Mouse (Mus musculus) bone marrow macrophage, adult 2 months (primary cell): ENCODE data around the gene Olfr469. TPM values are rescaled to one million over a fixed set of nuclear protein-coding genes. Genes with fewer than 3 reads are reported as not detected.
"Not testable (repeated sequence)": the region's sequence is repeated elsewhere in the genome, so short reads cannot be mapped to it uniquely, and the experiment has no call there.

ENCODE experiments used
- H3K27ac ChIP-seq: 2 replicates; pipeline ENCODE4 v1.5.1; 2012; ENCODE audit warnings: low read depth, low read length; ENCODE audit not compliant: insufficient read depth
- H3K4me1 ChIP-seq: 2 replicates; pipeline ENCODE4 v1.6.1; 2012; ENCODE audit warnings: low read length; ENCODE audit not compliant: control insufficient read depth, insufficient read depth
- H3K4me3 ChIP-seq: 2 replicates; pipeline ENCODE4 v1.5.1; 2012; ENCODE audit warnings: mild to moderate bottlenecking, low read length, moderate library complexity; ENCODE audit not compliant: insufficient read depth
- CTCF ChIP-seq: IDR thresholded peaks from 2 replicates; pipeline ENCODE4 v1.5.1; 2012; ENCODE audit warnings: low read depth, mild to moderate bottlenecking, low read length, moderate library complexity
- POLR2A ChIP-seq: IDR thresholded peaks from 2 replicates; pipeline ENCODE4 v1.6.1; 2012; ENCODE audit warnings: mild to moderate bottlenecking, low read depth, low read length, borderline replicate concordance
- polyA plus RNA-seq: library from polyadenylated mRNA; stranded (reverse); fragments of >200 nt; gene quantifications from 2 replicates; pipeline ENCODE4 v1.2.4, GENCODE M21; 2012; ENCODE audit not compliant: missing spikeins, insufficient read depth, insufficient read length

Olfr469 gene
- not detected in 2 replicates for polyA plus RNA-seq

GRCm38 (mm10) chr7:107825441-107825840 lies at the start of gene Olfr469:
TSS of gene Olfr469 (minus strand) at chr7:107825541.
- not testable (repeated sequence) for H3K27ac ChIP-seq, H3K4me1 ChIP-seq, H3K4me3 ChIP-seq

DNA sequence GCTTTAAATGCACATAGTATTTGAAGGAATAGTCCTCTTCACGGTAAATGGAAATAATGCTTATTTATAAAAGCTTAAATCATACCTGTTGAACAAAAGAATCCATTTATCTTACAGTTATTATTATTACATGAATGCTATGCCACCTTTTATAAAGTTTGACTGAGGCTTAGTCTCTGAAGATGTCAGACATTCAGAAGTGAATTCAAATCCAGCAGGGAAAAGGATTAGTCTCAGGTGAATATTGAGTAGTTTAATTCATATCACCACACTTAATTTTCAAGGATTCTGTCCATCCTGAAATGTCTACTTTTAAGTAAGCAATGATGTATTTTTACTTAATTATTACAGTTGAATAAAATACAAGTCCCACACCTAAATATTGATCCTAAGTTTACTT lies 22.0 kb upstream of the Olfr469 start, which contains the start of gene Olfr470:
Olfr470 (minus strand) TSS at position 101 of the 400 bp plus-strand sequence.
- not testable (repeated sequence) for H3K27ac ChIP-seq, H3K4me1 ChIP-seq, H3K4me3 ChIP-seq

DNA sequence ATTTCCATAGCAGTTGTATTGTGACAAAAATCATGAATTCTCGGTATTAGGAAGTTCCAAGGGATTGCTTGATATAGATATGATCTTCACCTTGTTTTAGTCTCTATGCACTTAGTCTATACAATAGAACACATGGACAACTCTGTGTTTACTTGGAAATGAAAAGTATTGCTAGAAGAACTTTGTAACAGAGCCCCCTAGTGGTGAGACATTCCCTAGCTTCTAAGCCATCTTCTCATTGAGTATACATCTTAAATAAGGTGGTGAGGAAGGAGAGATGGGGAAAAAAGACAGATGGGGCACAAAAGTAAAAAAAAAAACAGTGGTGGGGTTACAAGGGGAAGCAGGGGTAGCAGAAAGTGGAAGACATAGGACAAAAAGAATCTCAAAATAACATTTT lies 16.4 kb upstream of the Olfr469 start:
- TF ChIP-seq CTCF (no peak), POLR2A (no peak)

GRCm38 (mm10) chr7:107823867-107824266 lies 1.5 kb downstream of the Olfr469 start:
- H3K27ac ChIP-seq, H3K4me1 ChIP-seq, H3K4me3 ChIP-seq: not testable (repeated sequence)

More for the DNA sequence above, 16.4 kb upstream of the Olfr469 start:
- H3K27ac ChIP-seq, result no peak overlapping the region
- H3K4me1 ChIP-seq, result no peaks in the 10 kb centered on the region
- no peak overlapping the region for H3K4me3 ChIP-seq

DNA sequence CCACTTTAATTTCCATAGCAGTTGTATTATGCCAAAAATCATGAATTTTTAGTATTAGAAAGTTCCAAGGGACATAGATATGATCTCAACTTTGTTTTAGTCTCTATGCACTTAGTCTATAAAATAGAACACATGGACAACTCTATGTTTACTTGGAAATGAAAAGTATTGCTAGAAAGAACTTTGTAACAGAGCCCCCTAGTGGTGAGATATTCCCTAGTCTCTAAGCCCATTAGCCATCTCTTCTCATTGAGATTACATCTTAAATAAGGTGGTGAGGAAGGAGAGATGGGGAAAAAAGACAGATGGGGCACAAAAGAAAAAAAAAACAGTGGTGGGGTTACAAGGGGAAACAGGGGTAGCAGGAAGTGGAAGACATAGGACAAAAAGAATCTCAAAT lies 5.9 kb downstream of the Olfr469 start:
- Histone ChIP-seq H3K4me1 (no peaks in the 10 kb centered on the region), H3K27ac (no peak overlapping the region), H3K4me3 (no peak overlapping the region)
- no peak for TF ChIP-seq POLR2A
- TF ChIP-seq CTCF, result no peak

- no peak for TF ChIP-seq CTCF
- no peak for TF ChIP-seq POLR2A
- no peaks in the 10 kb centered on the region for H3K4me1 ChIP-seq
- no peak within 1 kb of the TSS for H3K4me3 ChIP-seq
- H3K27ac ChIP-seq, result no peak within 1 kb of the TSS
Observed at GRCm38 (mm10) chr7:107811963-107812362, 13.4 kb downstream of the Olfr469 start, which contains the start of gene Olfr467. TSS of gene Olfr467 (plus strand) at chr7:107812263.

DNA sequence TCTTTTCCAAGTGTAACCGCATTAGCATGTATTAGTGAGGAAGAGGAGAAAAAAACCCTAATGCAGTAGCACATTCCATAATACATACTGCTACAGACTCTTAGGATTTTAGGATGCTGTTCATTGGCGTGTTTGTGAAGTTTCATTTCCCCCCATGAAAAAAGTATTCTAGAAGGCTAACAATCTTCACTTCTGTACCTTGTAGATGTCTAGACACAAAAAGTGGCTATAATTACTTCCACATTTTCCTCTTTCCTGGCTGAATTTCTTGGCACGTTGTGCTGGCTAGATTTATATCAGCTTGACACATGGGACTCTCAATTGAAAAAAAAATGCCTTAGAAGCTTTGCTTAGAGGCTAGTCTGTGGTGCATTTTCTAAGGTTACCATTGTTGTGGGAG lies 23.2 kb downstream of the Olfr469 start:
- Histone ChIP-seq H3K4me3 (no peak overlapping the region), H3K4me1 (no peaks in the 10 kb centered on the region), H3K27ac (no peak overlapping the region)
- TF ChIP-seq CTCF (no peak), POLR2A (no peak)

DNA sequence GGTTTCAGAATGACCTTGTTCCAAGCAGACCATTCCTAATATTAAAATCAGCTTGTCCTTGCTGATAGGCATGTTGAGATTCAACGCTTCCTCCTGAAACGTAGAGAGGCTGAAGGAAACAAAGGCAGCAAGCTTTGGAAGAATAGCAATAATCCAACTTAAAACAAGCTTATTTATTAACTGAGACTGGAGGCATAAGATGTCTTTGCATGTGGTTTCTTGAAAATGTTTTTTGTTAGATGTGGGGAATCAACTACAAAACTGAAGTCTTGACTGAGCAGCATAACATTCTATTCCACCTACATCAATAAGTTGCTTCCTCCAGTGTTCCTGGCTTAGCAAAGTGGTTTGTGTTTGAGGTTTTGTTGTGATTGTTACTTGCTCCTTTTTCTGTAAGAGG lies 24.2 kb downstream of the Olfr469 start, which contains the start of gene Ovch2:
Ovch2 (minus strand) TSS at position 101 of the 400 bp plus-strand sequence.
- TF ChIP-seq POLR2A, result no peak
- no peak for TF ChIP-seq CTCF
- Histone ChIP-seq H3K4me1 (no peaks in the 10 kb centered on the region), H3K4me3 (no peak within 1 kb of the TSS), H3K27ac (no peak within 1 kb of the TSS)

- Histone ChIP-seq H3K27ac (no peak overlapping the region), H3K4me1 (no peaks in the 10 kb centered on the region), H3K4me3 (no peak overlapping the region)
- TF ChIP-seq POLR2A (no peak), CTCF (no peak)
Observed at GRCm38 (mm10) chr7:107796500-107796899, 28.8 kb downstream of the Olfr469 start.

DNA sequence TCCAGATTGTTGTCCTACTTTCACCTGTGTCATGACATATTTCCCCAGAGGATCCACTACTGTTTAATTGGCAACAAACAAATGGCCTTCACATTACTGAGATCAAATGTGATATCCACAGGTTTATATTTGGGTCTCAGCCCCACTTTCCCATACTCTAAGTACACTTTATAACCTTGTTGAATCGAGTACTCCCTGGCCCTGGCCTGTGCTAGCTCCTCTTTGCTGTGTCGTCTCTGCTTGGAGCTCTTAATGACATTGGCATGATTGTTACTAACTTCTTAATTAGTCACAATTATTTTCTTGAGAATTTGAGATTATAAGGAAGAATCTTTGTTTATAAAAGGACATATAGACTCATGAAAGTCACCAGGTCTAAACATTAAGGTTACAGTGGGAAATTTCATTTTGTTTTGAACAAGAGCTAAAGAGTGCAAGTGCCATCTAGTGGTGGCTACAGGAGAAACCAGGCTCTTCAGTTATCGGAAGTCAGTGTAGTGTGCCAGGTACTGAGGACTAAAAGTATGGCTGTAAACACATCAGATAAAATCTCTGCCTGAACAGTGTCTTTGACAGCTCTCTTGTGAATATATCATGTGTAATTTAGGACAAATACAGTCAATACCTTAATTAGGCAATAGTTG lies 37.2 kb downstream of the Olfr469 start:
- TF ChIP-seq CTCF (no peak), POLR2A (no peak)
- H3K27ac ChIP-seq, result no peak overlapping the region
- no peaks in the 10 kb centered on the region for H3K4me1 ChIP-seq
- H3K4me3 ChIP-seq, result no peak overlapping the region

DNA sequence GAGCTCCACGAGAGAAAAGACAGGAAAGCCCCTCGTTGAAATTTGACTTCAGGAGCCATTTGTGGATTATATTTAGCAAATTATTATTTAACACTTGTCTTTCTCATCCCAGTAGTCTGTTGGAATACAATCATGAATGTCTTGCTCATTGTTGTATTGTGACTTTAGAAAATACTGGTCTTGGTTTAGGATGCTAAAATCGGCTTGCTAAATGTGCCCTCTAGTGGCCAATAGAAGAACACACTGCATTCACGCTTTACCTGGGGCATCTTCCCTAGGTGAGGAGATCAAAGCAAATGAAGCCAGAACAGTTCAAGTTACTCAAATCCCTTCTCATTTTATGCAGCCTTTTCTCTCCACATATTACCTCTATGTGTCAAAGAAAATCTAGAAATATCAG lies 45.7 kb downstream of the Olfr469 start:
- Histone ChIP-seq H3K4me1 (no peaks in the 10 kb centered on the region), H3K4me3 (no peak overlapping the region), H3K27ac (no peak overlapping the region)
- no peak for TF ChIP-seq CTCF
